Mouse (Mus musculus) spleen, adult 2 months (tissue): ENCODE data around the gene Ntrk2. TPM values are rescaled to one million over a fixed set of nuclear protein-coding genes. Genes with fewer than 3 reads are reported as not detected.

Experiments used
- DNase-seq, 2 experiments: peaks; one replicate each; pipeline versions ENCODE4 v3.0.0 to v3.0.0-alpha.2; 2012 to 2021; ENCODE audit warnings: low spot score in 2 of 2, low read depth in 1 of 2
- H3K27ac ChIP-seq: fragments of 200-500 bp; 2 replicates; pipeline ENCODE4 v1.5.1; 2012; ENCODE audit warnings: low read length, inconsistent platforms; ENCODE audit not compliant: insufficient read depth
- H3K27me3 ChIP-seq: fragments of 200-500 bp; 2 replicates; pipeline ENCODE4 v1.6.1; 2012; ENCODE audit warnings: mild to moderate bottlenecking, moderate library complexity, low read length, inconsistent platforms; ENCODE audit not compliant: control insufficient read depth, insufficient read depth
- H3K36me3 ChIP-seq: fragments of 200-500 bp; 2 replicates; pipeline ENCODE4 v1.6.1; 2012; ENCODE audit warnings: mild to moderate bottlenecking, low read length, inconsistent platforms; ENCODE audit not compliant: control insufficient read depth, insufficient read depth
- H3K4me1 ChIP-seq: fragments of 200-500 bp; 2 replicates; pipeline ENCODE4 v1.6.1; 2011; ENCODE audit warnings: inconsistent platforms; ENCODE audit not compliant: control insufficient read depth, insufficient read depth, insufficient read length
- H3K4me3 ChIP-seq: fragments of 200-500 bp; 2 replicates; pipeline ENCODE4 v1.5.1; 2011; ENCODE audit warnings: mild to moderate bottlenecking, inconsistent platforms; ENCODE audit not compliant: insufficient read depth, insufficient read length; ENCODE audit errors: extremely low read depth
- CTCF ChIP-seq: fragments of 200-500 bp; IDR thresholded peaks from 2 replicates; pipeline ENCODE4 v1.5.1; 2011; ENCODE audit warnings: mild to moderate bottlenecking, inconsistent platforms; ENCODE audit not compliant: insufficient read depth, insufficient read length, insufficient replicate concordance; ENCODE audit errors: extremely low read depth
- POLR2A ChIP-seq: fragments of 200-500 bp; IDR thresholded peaks from 2 replicates; pipeline ENCODE4 v1.6.1; 2011; ENCODE audit warnings: low read depth, low read length, inconsistent platforms
- WGBS: fragments of 180-500 bp; shearing (Covaris S2); methylation state at CpG from one replicate; pipeline ENCODE4 v1.1.7; 2018; 5-methylcytosine and 5-hydroxymethylcytosine counted together
- polyA plus RNA-seq: library from polyadenylated mRNA; depleted of rRNA; stranded (reverse); fragments of >200 nt; gene quantifications from 2 replicates; pipeline ENCODE4 v1.2.3, GENCODE M21; 2012

Gene Ntrk2
- polyA plus RNA-seq, 1 experiment, result 1.3 TPM

DNA sequence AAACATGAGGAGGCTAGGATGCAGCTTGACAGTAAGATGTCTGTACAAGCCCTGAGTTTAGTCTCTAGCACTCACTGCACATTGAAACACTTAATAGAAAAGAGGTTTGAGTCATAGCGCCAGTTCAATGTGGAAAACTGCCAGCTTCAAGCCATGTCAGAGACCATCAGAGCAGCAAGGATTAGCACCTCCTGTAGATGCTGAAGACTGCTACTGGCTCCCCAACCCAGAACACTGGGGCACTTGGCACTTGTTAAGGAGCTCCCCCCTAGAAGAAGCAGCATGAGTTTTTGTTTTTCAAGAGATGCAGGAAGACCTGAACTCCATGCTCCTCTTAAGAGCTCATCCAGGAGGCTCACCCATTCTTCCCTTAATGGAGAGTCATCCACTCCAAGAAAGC, 251.5 kb downstream of the Ntrk2 start:
- TF ChIP-seq POLR2A (no peak), CTCF (no peak)
- H3K4me1 ChIP-seq, result no peaks in the 10 kb centered on the region
- no peak overlapping the region for H3K4me3 ChIP-seq
- H3K27ac ChIP-seq, result no peak overlapping the region
- no peaks in the 10 kb centered on the region for H3K36me3 ChIP-seq
- WGBS, result 63% methylated on average over 1 of the region's 1 CpGs
- H3K27me3 ChIP-seq, result no peaks in the 10 kb centered on the region
- DNase-seq, result no peak

DNA sequence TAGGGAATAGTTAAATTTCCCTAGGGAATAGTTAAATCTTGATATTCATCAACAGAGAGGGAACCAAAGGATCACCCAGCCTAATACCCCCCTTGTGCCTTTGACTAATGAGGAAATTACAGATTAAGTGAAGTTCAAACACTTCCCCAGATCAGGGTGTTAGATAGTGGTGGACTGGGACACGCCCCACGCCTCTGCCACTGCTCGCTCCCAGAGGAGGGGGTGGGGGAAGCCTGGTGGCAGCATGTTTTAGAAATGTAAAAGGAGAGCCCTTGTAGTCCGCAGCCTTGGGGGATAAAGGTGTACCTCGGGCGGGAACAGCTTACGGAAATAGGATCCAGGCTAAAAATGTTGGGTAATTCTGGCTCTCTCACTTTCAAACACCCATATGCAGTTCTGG, 252.7 kb downstream of the Ntrk2 start:
- DNase-seq, result no peak
- Histone ChIP-seq H3K36me3 (no peaks in the 10 kb centered on the region), H3K4me3 (no peak overlapping the region), H3K27me3 (no peaks in the 10 kb centered on the region), H3K27ac (no peak overlapping the region), H3K4me1 (no peaks in the 10 kb centered on the region)
- TF ChIP-seq POLR2A (no peak), CTCF (no peak)
- WGBS, result 39% methylated on average over 7 of the region's 7 CpGs

DNA sequence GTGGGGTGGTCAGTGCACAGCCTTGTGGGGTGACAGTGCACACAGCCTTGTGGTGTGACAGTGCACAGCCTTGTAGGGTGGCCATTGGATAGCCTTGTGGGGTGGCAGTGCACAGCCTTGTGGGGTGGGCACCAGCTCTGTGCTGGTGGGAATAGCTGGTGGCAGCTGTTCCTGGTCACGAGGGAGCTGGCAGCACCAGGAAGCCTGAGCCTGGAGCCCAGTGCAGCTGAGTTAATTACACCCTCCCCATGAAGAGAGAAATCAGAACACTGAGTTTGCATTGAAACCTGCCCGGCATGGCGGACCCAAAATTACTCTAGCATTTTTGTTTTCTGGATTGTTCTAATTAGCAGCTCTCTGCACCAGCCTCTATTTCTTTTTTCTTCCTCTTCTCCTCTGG, 259.3 kb downstream of the Ntrk2 start:
- 84% methylated on average over 3 of the region's 3 CpGs for WGBS
- H3K4me3 ChIP-seq, result no peak overlapping the region
- DNase-seq, result no peak

DNA sequence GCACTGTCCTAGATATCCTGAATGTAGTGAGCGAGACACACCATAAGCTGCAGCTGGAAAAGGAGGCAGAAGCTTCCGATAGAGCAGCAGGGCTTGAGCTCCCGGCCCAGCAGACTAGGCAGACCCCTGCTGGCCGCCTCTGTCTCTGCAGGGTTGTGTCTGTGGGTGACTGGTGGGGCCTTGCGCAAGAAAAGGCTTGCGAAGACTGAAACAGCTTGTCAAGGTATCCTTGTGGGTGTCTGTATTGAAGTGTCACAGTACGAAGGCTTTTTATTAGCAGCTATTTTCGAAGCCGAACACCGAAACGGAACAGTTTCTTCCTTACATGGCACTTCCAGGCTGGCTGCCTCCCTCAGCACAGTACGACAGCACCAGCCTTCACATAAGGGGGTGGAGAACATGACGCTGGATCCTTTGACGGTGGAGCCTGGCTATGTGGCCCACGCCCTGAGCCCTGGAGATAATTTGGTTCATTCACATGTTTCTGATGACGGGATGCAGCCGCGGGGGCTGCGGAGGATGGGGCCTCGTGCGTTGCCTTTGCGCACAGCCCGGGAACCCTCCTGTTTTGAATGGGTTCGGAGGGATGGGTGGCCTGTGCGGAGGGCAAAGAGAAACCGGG, 267.4 kb downstream of the Ntrk2 start:
- H3K27ac ChIP-seq, result no peak overlapping the region
- no peaks in the 10 kb centered on the region for H3K36me3 ChIP-seq
- no peaks in the 10 kb centered on the region for H3K4me1 ChIP-seq
- no peaks in the 10 kb centered on the region for H3K27me3 ChIP-seq
- 35% methylated on average over 26 of the region's 26 CpGs for WGBS
- TF ChIP-seq CTCF, result peak; percentile 44; the same call in 1 of the 2 replicates
- no peak for TF ChIP-seq POLR2A
- DNase-seq, result peak in 1 of 2 experiments; percentile 17
- no peak overlapping the region for H3K4me3 ChIP-seq

More for the DNA sequence above, 259.3 kb downstream of the Ntrk2 start:
- no peaks in the 10 kb centered on the region for H3K27me3 ChIP-seq
- H3K27ac ChIP-seq, result no peak overlapping the region
- no peaks in the 10 kb centered on the region for H3K36me3 ChIP-seq
- H3K4me1 ChIP-seq, result no peaks in the 10 kb centered on the region
- TF ChIP-seq CTCF (no peak), POLR2A (no peak)

DNA sequence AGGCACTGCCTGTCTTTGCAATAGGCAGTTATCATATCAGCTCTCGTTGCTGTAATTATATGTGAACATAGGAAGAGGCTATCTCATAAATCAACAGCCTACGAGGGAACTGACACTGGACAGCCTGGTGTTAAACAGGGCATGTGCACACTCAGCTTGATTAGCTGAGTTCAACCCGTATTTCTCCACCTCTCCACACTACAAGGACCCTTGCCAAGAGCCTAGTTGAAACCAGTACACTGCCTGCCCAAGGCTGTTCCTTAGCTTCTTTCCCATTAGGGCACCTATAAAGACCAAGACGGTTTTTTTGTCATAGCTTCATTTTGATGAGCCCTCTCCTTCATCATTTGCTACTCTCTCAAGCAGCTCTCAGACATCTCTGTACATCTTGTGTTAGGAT, 270.1 kb downstream of the Ntrk2 start:
- TF ChIP-seq CTCF (no peak), POLR2A (no peak)
- DNase-seq, result no peak
- no peaks in the 10 kb centered on the region for H3K4me1 ChIP-seq
- no peak overlapping the region for H3K27ac ChIP-seq
- H3K4me3 ChIP-seq, result no peak overlapping the region
- H3K27me3 ChIP-seq, result no peaks in the 10 kb centered on the region
- H3K36me3 ChIP-seq, result no peaks in the 10 kb centered on the region
- 53% methylated on average over 4 of the region's 4 CpGs for WGBS

DNA sequence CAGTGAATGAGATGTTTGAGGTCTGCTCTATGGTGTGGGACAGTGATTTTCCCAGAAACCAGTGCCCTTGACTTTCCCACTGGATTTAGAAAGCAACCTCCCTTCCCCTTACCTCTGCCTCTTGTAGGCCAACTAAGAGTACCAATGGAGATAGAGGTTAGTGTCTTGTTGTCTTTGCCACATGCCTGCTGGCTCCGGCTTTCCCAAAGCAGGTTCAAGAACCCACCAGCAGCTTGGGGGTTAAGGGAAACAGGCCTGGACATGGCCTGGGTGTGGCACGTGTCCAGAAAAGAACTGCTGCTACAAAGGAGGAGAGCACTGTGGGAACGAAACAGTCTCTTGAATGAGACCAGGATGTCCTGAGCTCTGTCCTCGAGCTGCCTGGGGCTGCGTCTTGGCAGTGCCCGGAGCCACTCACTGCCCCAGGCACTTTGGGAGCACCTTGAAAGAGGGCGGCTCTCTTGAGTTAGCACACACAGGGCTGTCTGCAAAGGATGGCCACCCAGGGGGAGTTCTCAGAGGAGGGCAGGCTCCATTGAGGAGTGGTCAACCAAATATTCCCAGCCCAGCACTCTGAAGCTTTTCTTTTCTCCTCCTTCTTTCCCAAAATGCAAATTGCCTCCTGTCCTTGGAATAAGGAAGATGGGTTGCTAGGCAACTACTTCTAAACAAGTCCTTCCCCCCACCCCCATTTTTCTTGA, 273.5 kb downstream of the Ntrk2 start:
- no peaks in the 10 kb centered on the region for H3K4me1 ChIP-seq
- no peak overlapping the region for H3K27ac ChIP-seq
- TF ChIP-seq POLR2A (no peak), CTCF (no peak)
- DNase-seq, result no peak
- no peak overlapping the region for H3K4me3 ChIP-seq
- no peaks in the 10 kb centered on the region for H3K27me3 ChIP-seq
- H3K36me3 ChIP-seq, result no peaks in the 10 kb centered on the region
- 75% methylated on average over 7 of the region's 7 CpGs for WGBS

DNA sequence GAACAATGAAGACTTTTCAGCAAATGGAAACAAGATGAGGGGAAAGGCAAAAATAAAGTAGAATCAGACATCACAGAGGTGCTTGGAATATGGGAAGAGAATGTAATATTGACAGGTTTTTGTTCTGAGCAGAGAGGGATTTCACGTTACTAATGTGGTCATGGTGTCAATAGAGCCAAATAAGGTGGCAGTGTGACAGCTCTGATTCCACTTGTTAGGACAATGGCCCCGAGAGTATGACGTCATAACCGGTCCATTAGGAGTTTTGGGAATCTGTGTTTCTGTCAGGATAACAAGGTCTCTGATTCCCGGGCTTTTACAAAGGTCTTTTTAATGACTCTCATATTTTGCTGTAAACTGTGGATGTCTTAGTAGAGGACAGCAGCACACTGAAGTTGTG, 274.1 kb downstream of the Ntrk2 start:
- TF ChIP-seq POLR2A, result no peak
- no peak for TF ChIP-seq CTCF

More for the DNA sequence above, 274.1 kb downstream of the Ntrk2 start:
- 83% methylated on average over 5 of the region's 5 CpGs for WGBS
- Histone ChIP-seq H3K27ac (no peak overlapping the region), H3K36me3 (no peaks in the 10 kb centered on the region), H3K4me3 (no peak overlapping the region), H3K4me1 (no peaks in the 10 kb centered on the region), H3K27me3 (no peaks in the 10 kb centered on the region)
- no peak for DNase-seq
